ENCODE assay signal across 9 mouse cellular contexts in the genomic region with DNA sequence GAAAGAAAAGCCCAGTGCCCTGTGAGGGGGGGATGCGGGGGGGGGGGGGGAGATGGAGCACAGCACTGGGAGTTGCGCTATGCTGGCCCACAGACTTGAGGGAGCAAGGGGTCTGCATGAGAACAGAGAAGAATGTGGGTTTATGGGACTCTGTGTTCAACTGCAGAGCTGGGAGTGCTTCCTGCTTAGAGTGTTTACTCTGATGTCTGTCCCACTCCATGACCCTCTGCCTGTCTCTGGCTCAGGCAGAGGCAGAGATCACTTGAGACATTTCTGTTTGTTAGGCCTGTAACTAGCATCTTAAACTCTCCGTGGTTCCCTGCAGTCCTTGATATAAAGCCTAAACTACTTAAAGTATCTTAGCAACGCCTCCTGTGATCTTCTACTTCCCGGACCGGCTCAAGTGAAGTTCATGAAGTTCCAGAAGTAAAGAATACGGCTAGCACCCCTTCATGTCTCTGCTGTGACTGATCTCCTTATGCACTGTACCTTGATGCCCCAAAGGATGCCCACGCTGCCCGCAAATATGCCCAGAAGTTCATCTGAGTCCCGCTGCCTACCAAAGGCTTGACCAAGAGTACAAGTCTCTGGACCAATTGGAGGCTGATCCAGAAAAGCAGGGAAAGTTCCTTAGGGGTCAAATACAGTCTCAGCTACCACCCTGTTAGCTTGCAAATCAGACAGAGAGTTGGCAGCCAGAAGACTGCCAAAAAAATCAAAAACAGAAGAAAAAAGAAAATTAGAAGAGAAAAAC. TPM values are rescaled to one million over a fixed set of nuclear protein-coding genes. Genes with fewer than 3 reads are reported as not detected.
DNase-seq lines count a peak whose midpoint lies in the region; ATAC-seq lines count a peak whose summit lies in the region.
"Had no signal": no experiment of that assay in that cellular context is flagged by ENCODE, and none has a peak within 500 bp of the region (broad histone marks: within the 10 kb centered on the region; RNA-seq: fewer than 3 reads in every experiment).

No protein-coding gene starts in this region.

- no peak overlapping the region for H3K4me2 ChIP-seq in liver, embryonic 11.5 days
- no peak overlapping the region; the same call in 1 of the 2 replicates for H3K4me2 ChIP-seq in liver, embryonic 12.5 days
- peak overlapping the region; percentile 5; the same call in 1 of the 2 replicates for H3K4me2 ChIP-seq in limb, embryonic 15.5 days
- no peak overlapping the region for H3K4me2 ChIP-seq in stomach, embryonic 15.5 days
- H3K4me2 ChIP-seq: neural tube, embryonic 12.5 days had no signal

- peak; percentile 5 for DNase-seq in embryo, embryonic 11 days
- no peak for DNase-seq in embryo, embryonic 10 days (ENCODE audit: low spot score)
- no peak for DNase-seq in liver, embryonic 11.5 days (ENCODE audit: low spot score)
- no peak for DNase-seq in layer of hippocampus, adult 11-12 months (ENCODE audit: low spot score)
- no peak for DNase-seq in right cerebral cortex, postnatal 4 days

- no peak overlapping the region for H3K4me3 ChIP-seq in liver, embryonic 11.5 days (ENCODE audit: low read depth, low read length)
- H3K4me3 ChIP-seq in liver, embryonic 12.5 days: no peak overlapping the region
- H3K4me3 ChIP-seq in limb, embryonic 15.5 days: no peak overlapping the region
- H3K4me3 ChIP-seq in stomach, embryonic 15.5 days (replicated peaks): no peak overlapping the region
- H3K4me3 ChIP-seq: neural tube, embryonic 12.5 days had no signal

- H3K4me1 ChIP-seq in liver, embryonic 11.5 days (replicated peaks; ENCODE audit: control insufficient read depth, insufficient read depth, low read length): peaks cover 3% of the 10 kb centered on the region; the same call in 1 of the 2 replicates
- 0 out of 2 replicates have a peak, but pooled peaks cover 11% of the 10 kb centered on the region for H3K4me1 ChIP-seq in liver, embryonic 12.5 days
- peaks cover 19% of the 10 kb centered on the region for H3K4me1 ChIP-seq in limb, embryonic 15.5 days
- no peaks in the 10 kb centered on the region for H3K4me1 ChIP-seq in stomach, embryonic 15.5 days

- H3K27ac ChIP-seq in liver, embryonic 11.5 days (ENCODE audit: low read depth, low read length): 0 out of 2 replicates have a peak overlapping the region, but pooled peaks have one; percentile 25
- no peak overlapping the region for H3K27ac ChIP-seq in liver, embryonic 12.5 days
- peak overlapping the region; percentile 28 for H3K27ac ChIP-seq in limb, embryonic 15.5 days
- peak overlapping the region; percentile 75 for H3K27ac ChIP-seq in stomach, embryonic 15.5 days
- H3K27ac ChIP-seq: neural tube, embryonic 12.5 days had no signal

- no peaks in the 10 kb centered on the region for H3K9me3 ChIP-seq in liver, embryonic 11.5 days (ENCODE audit: control insufficient read depth, low read length)
- no peaks in the 10 kb centered on the region for H3K9me3 ChIP-seq in liver, embryonic 12.5 days (replicated peaks)
- H3K9me3 ChIP-seq in limb, embryonic 15.5 days: no peaks in the 10 kb centered on the region
- H3K9me3 ChIP-seq in stomach, embryonic 15.5 days: no peaks in the 10 kb centered on the region
- H3K9me3 ChIP-seq: neural tube, embryonic 12.5 days had no signal

- WGBS in liver, embryonic 11.5 days: 70% methylated on average over 9 of the region's 10 CpGs
- WGBS in liver, embryonic 12.5 days (ENCODE audit: insufficient replicate concordance): 54% methylated on average over 9 of the region's 10 CpGs
- 63% methylated on average over 9 of the region's 10 CpGs for WGBS in limb, embryonic 15.5 days
- 45% methylated on average over 10 of the region's 10 CpGs for WGBS in stomach, embryonic 15.5 days

- no peak for ATAC-seq in liver, embryonic 11.5 days (replicated peaks; ENCODE audit: low FRiP score)
- no peak for ATAC-seq in liver, embryonic 12.5 days
- ATAC-seq in limb, embryonic 15.5 days (ENCODE audit: insufficient number of reproducible peaks, low FRiP score, low TSS enrichment, low read depth): no peak
- peak; percentile 12; the same call in 1 of the 2 replicates for ATAC-seq in stomach, embryonic 15.5 days (ENCODE audit: insufficient read depth, low FRiP score, low read depth)

- H3K9ac ChIP-seq in liver, embryonic 11.5 days (ENCODE audit: low read depth, low read length): no peak overlapping the region
- no peak overlapping the region for H3K9ac ChIP-seq in liver, embryonic 12.5 days
- no peak overlapping the region for H3K9ac ChIP-seq in limb, embryonic 15.5 days
- H3K9ac ChIP-seq in stomach, embryonic 15.5 days: no peak overlapping the region
- H3K9ac ChIP-seq: neural tube, embryonic 12.5 days had no signal

- no peaks in the 10 kb centered on the region for H3K27me3 ChIP-seq in liver, embryonic 11.5 days (replicated peaks; ENCODE audit: control insufficient read depth, insufficient read depth, low read length)
- H3K27me3 ChIP-seq in liver, embryonic 12.5 days (replicated peaks): no peaks in the 10 kb centered on the region
- H3K27me3 ChIP-seq in limb, embryonic 15.5 days: no peaks in the 10 kb centered on the region
- no peaks in the 10 kb centered on the region for H3K27me3 ChIP-seq in stomach, embryonic 15.5 days (replicated peaks)
- H3K27me3 ChIP-seq: neural tube, embryonic 12.5 days had no signal

- H3K36me3 ChIP-seq in liver, embryonic 11.5 days (ENCODE audit: control insufficient read depth, insufficient read depth, low read length): no peaks in the 10 kb centered on the region
- no peaks in the 10 kb centered on the region for H3K36me3 ChIP-seq in liver, embryonic 12.5 days
- no peaks in the 10 kb centered on the region for H3K36me3 ChIP-seq in limb, embryonic 15.5 days
- no peaks in the 10 kb centered on the region for H3K36me3 ChIP-seq in stomach, embryonic 15.5 days
- H3K36me3 ChIP-seq: neural tube, embryonic 12.5 days had no signal

RNA-seq across cellular contexts. Expression of gene Pde1c, which starts 47.5 kb away (rescaled TPM):
- polyA plus RNA-seq in liver, embryonic 11.5 days (2014; fragmentation: Nextera tagmentation; extraction: Ambion mirVana): 0.70 and 0.89 TPM in 2 replicates
- polyA plus RNA-seq in liver, embryonic 12.5 days (2016; fragmentation: Nextera tagmentation; extraction: Ambion mirVana): 0.48 and 0.67 TPM in 2 replicates
- 1.6 and 2.3 TPM in 2 replicates for polyA plus RNA-seq in limb, embryonic 15.5 days (2015; fragmentation: Nextera tagmentation; extraction: Ambion mirVana)
- polyA plus RNA-seq in stomach, embryonic 15.5 days (2015; fragmentation: Nextera tagmentation; extraction: Ambion mirVana): 2.7 and 2.8 TPM in 2 replicates
